Mouse (Mus musculus) midbrain, embryonic 16.5 days (tissue): ENCODE measurements at regions not wholly inside any gene's neighbourhood (a gene's known extent, or its start where the extent isn't known, plus 50 kb on each side); places are given as distances from the start of the nearest gene placed in this dataset.

Source experiments
- ATAC-seq: fragments of 200-750 bp; cut with Nextera tagmentation; 2 replicates; pipeline ENCODE4 v1.8.0; 2017; ENCODE audit warnings: moderate TSS enrichment
- H3K27ac ChIP-seq: fragments of 300-500 bp; sonication (generic); 2 replicates; pipeline ENCODE4 v1.5.1; 2014; ENCODE audit warnings: mild to moderate bottlenecking, low read length, mixed read lengths
- H3K27me3 ChIP-seq: fragments of 300-500 bp; sonication (generic); 2 replicates; pipeline ENCODE4 v1.6.1; 2014; ENCODE audit warnings: low read depth, low read length, mixed read lengths; ENCODE audit not compliant: control insufficient read depth, insufficient read depth
- H3K36me3 ChIP-seq: fragments of 300-500 bp; sonication (generic); 2 replicates; pipeline ENCODE4 v1.6.1; 2014; ENCODE audit warnings: mild to moderate bottlenecking, low read length, moderate library complexity, mixed read lengths; ENCODE audit not compliant: control insufficient read depth, insufficient read depth
- H3K4me1 ChIP-seq: fragments of 300-500 bp; sonication (generic); 2 replicates; pipeline ENCODE4 v1.6.1; 2014; ENCODE audit warnings: mild to moderate bottlenecking, low read length, mixed read lengths; ENCODE audit not compliant: control insufficient read depth, insufficient read depth
- H3K4me2 ChIP-seq: fragments of 300-500 bp; sonication (generic); 2 replicates; pipeline ENCODE4 v1.6.1; 2014; ENCODE audit warnings: mild to moderate bottlenecking, low read length, mixed read lengths
- H3K4me3 ChIP-seq: fragments of 300-500 bp; sonication (generic); 2 replicates; pipeline ENCODE4 v1.5.1; 2014; ENCODE audit warnings: low read depth, mild to moderate bottlenecking, low read length, moderate library complexity, mixed read lengths
- H3K9ac ChIP-seq: fragments of 300-500 bp; sonication (generic); 2 replicates; pipeline ENCODE4 v1.6.1; 2014; ENCODE audit warnings: low read depth, low read length, mixed read lengths
- H3K9me3 ChIP-seq: fragments of 300-500 bp; sonication (generic); replicated peaks from 2 replicates; pipeline ENCODE4 v1.6.1; 2014; ENCODE audit warnings: mild to moderate bottlenecking, low read length, mixed read lengths; ENCODE audit not compliant: control insufficient read depth, poor library complexity, severe bottlenecking
- WGBS: fragments of 180-500 bp; shearing (Covaris S2); extraction: QIAGEN DNeasy Blood & Tissue Kit; methylation state at CpG from one replicate; pipeline ENCODE4 v1.1.7; 2014; 5-methylcytosine and 5-hydroxymethylcytosine counted together

DNA sequence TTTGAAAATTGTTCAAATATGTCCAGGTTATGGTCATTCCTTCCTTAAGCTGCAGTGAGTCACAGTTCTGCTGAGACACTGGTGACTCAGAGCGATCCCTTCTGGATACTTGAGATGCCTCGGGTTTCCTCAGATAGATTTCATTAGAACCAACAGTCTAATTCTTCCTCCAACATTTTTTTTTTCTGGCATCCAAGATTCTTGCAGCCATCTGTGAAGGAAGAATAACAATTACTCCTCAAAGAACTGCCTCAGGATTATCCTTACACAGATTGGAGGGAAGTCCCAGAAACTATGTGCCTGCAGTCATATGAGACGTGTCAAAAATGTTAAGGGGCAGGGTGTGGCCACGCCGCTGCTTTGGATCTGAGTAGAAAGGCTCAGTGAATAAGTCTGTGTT is 69.6 kb upstream of the Cav2 start:
- no peak overlapping the region for H3K4me3 ChIP-seq
- WGBS, result 51% methylated on average over 5 of the region's 5 CpGs
- H3K4me2 ChIP-seq, result no peak overlapping the region
- no peaks in the 10 kb centered on the region for H3K36me3 ChIP-seq
- no peak for ATAC-seq
- no peak overlapping the region for H3K27ac ChIP-seq
- H3K27me3 ChIP-seq, result no peaks in the 10 kb centered on the region
- H3K9me3 ChIP-seq, result no peaks in the 10 kb centered on the region
- H3K9ac ChIP-seq, result no peak overlapping the region
- H3K4me1 ChIP-seq, result no peaks in the 10 kb centered on the region

DNA sequence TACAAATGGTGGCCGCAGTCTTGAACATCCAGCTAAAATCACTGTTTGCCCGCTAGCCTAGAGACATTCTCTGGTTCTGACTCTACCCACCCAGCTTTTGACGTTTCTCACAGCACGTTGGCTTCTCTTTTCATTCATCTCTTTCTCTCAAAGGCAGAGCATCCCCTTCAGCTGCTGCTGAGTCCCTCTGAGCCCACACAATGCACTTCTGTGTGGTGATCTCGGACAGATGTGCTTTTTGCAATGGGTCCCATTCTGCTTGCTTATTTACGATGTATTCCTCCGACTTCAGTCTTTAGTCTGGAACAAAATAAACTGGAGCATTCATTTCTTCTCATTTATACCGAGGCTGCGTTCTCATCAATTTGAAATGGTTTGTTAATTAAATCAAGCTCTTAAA is 66.2 kb upstream of the Cav2 start:
- no peak overlapping the region for H3K4me2 ChIP-seq
- no peaks in the 10 kb centered on the region for H3K36me3 ChIP-seq
- 0 out of 2 replicates have a peak overlapping the region, but pooled peaks have one; percentile 12 for H3K9ac ChIP-seq
- WGBS, result 56% methylated on average over 9 of the region's 9 CpGs
- no peaks in the 10 kb centered on the region for H3K4me1 ChIP-seq
- H3K27ac ChIP-seq, result no peak overlapping the region
- ATAC-seq, result no peak
- H3K27me3 ChIP-seq, result no peaks in the 10 kb centered on the region
- H3K4me3 ChIP-seq, result no peak overlapping the region
- no peaks in the 10 kb centered on the region for H3K9me3 ChIP-seq

DNA sequence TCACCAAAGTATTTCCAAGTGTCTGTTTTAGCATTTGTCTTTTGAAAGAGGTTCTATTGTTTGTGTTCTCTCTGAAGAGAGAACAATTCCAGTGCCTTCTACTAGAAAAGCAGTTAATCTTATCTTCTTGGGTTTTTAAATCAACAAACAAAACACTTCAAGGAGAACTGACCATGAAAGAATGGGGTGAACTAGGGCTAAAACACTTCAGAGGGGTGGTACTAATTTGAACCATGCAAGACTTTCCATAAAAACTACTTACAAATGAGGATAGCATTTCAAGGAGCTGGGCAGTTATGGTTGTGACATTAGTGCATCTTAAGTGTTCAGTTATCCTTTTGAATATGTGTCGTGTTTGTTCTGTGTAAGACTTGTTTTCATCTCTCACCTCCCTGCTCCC is 64.5 kb upstream of the Cav2 start:
- Histone ChIP-seq H3K9ac (no peak overlapping the region), H3K36me3 (no peaks in the 10 kb centered on the region), H3K4me1 (no peaks in the 10 kb centered on the region), H3K4me2 (no peak overlapping the region), H3K4me3 (no peak overlapping the region), H3K9me3 (no peaks in the 10 kb centered on the region), H3K27me3 (no peaks in the 10 kb centered on the region), H3K27ac (no peak overlapping the region)
- 76% methylated on average over 1 of the region's 1 CpGs for WGBS
- ATAC-seq, result no peak

DNA sequence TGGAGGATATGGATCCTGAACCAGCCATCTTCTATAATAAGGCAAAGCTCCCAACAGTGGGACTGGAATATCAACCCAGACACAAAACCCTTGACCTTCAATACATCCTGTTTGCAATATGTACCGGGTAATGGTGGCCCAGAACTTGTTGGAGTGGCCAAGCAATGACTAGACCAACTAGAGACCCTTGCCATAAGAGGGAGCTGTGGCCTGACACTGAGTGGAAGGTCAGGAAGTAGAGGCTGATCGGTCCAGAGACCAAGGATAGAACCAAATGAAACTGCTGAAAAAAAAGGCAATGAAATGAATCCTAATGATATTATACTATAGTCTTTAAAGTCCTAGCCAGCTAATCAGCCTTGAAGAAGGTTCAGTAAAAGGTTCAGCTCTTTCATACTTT is 57.2 kb upstream of the Cav2 start:
- no peak for ATAC-seq
- WGBS, result 89% methylated on average over 2 of the region's 2 CpGs
- no peaks in the 10 kb centered on the region for H3K4me1 ChIP-seq

DNA sequence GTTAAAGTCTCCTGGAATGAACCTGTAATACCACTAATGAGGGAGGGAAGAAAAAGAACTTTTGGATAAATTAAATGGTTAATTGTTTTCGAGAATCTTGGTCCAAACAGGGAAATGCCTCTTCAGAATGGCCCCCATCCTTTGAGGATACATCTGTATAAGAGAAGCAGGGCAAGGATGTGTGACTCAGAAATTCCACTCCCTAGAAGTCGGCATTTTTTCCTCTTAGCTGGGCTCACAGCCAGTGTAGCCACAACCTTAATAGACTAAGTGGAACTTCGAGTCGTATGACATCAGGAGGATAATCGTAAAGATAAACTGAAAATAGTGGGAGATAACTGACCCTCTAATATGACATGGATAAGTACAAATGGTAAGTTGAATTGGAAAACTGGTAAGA is 56.1 kb upstream of the Cav2 start:
- Histone ChIP-seq H3K9me3 (peaks cover 4% of the 10 kb centered on the region; the same call in 1 of the 2 replicates), H3K4me3 (no peak overlapping the region), H3K36me3 (no peaks in the 10 kb centered on the region), H3K4me1 (no peaks in the 10 kb centered on the region), H3K27me3 (no peaks in the 10 kb centered on the region), H3K4me2 (no peak overlapping the region), H3K9ac (no peak overlapping the region), H3K27ac (no peak overlapping the region)
- WGBS, result 89% methylated on average over 5 of the region's 5 CpGs
- ATAC-seq, result no peak

More for the DNA sequence above, 57.2 kb upstream of the Cav2 start:
- H3K4me2 ChIP-seq, result no peak overlapping the region
- H3K9me3 ChIP-seq, result peaks cover 4% of the 10 kb centered on the region; the same call in 1 of the 2 replicates
- no peaks in the 10 kb centered on the region for H3K27me3 ChIP-seq
- no peak overlapping the region for H3K4me3 ChIP-seq
- no peak overlapping the region for H3K9ac ChIP-seq
- H3K27ac ChIP-seq, result no peak overlapping the region
- no peaks in the 10 kb centered on the region for H3K36me3 ChIP-seq

DNA sequence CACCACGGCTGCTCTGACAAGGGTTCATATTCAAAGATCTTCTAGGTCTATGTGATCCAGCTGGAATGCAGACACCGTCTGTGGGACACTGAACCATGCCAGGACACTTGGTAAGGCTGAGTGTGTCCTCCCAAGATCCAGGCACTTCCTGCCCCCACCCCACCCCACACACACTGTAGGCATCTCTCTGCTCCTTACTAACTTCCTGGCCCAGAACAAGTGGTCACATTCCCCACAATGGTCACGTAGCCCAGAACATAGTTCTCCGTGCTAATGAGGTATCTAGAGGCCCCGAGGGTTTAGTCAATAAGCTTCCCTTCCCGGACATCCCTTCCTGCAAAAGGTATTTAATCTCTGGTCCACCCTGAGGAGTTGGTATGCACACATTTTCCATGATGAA is 54.5 kb upstream of the Cav2 start:
- Histone ChIP-seq H3K4me1 (no peaks in the 10 kb centered on the region), H3K4me3 (no peak overlapping the region), H3K27ac (no peak overlapping the region), H3K9ac (no peak overlapping the region), H3K4me2 (no peak overlapping the region), H3K9me3 (peaks cover 4% of the 10 kb centered on the region; the same call in 1 of the 2 replicates), H3K27me3 (no peaks in the 10 kb centered on the region), H3K36me3 (no peaks in the 10 kb centered on the region)
- 93% methylated on average over 6 of the region's 6 CpGs for WGBS
- ATAC-seq, result no peak
